In the genomic region with DNA sequence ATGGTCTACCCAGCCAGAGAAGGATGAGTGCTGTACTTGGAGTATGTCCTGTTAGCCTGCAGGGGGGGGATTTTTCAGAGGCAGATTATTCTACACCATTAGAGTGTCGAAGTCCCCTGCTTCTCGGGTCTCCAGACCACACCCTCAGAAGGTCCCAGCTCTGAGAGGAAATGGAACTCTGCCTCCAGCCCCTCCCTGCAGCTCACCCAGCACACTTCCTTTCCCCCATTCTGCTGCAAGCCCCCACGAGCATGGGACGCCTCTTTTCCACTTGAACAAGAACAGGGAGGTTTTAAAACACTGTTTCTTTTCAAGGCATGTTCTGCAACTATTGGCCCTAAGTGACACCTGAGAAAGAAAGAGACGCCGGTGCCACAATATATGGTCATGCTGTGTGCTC, we compare ENCODE assay signal across 14 mouse cellular contexts.
"Had no signal": no experiment of that assay in that cellular context is flagged by ENCODE, and none has a peak within 500 bp of the region (broad histone marks: within the 10 kb centered on the region; RNA-seq: fewer than 3 reads in every experiment).

No protein-coding gene starts in this region.

- H3K9ac ChIP-seq: liver, embryonic 12.5 days; lung, embryonic 14.5 days; midbrain, embryonic 13.5 days; neural tube, embryonic 12.5 days; stomach, embryonic 15.5 days had no signal

- H3K9me3 ChIP-seq: liver, embryonic 12.5 days; megakaryocyte, embryonic 14.5 days; midbrain, embryonic 13.5 days; neural tube, embryonic 12.5 days; stomach, embryonic 15.5 days had no signal

- H3K4me1 ChIP-seq: liver, embryonic 12.5 days; megakaryocyte, embryonic 14.5 days; neural tube, embryonic 12.5 days had no signal

- ATAC-seq: liver, embryonic 12.5 days; midbrain, embryonic 13.5 days had no signal

- H3K27me3 ChIP-seq: liver, embryonic 12.5 days; midbrain, embryonic 13.5 days; neural tube, embryonic 12.5 days; stomach, embryonic 15.5 days had no signal

- H3K27ac ChIP-seq: liver, embryonic 12.5 days; macrophage; midbrain, embryonic 13.5 days; neural tube, embryonic 12.5 days; stomach, embryonic 15.5 days had no signal

- H3K36me3 ChIP-seq: liver, embryonic 12.5 days; midbrain, embryonic 13.5 days; neural tube, embryonic 12.5 days; stomach, embryonic 15.5 days had no signal

- H3K4me3 ChIP-seq: liver, embryonic 12.5 days; megakaryocyte, embryonic 14.5 days; midbrain, embryonic 13.5 days; neural tube, embryonic 12.5 days; stomach, embryonic 15.5 days had no signal

- H3K4me2 ChIP-seq: liver, embryonic 12.5 days; lung, embryonic 14.5 days; midbrain, embryonic 13.5 days; neural tube, embryonic 12.5 days; stomach, embryonic 15.5 days had no signal

- DNase-seq: kidney, adult 11 months; kidney, postnatal 14 days; left cerebral cortex, postnatal 4 days; lung, embryonic 14.5 days; lung, postnatal 10 days; retina, postnatal 1 day; right cerebral cortex, postnatal 4 days; spleen, adult 18-20 months had no signal
